Mouse (Mus musculus): ENCODE results near the gene Ufc1.

The Ufc1 gene

DNA sequence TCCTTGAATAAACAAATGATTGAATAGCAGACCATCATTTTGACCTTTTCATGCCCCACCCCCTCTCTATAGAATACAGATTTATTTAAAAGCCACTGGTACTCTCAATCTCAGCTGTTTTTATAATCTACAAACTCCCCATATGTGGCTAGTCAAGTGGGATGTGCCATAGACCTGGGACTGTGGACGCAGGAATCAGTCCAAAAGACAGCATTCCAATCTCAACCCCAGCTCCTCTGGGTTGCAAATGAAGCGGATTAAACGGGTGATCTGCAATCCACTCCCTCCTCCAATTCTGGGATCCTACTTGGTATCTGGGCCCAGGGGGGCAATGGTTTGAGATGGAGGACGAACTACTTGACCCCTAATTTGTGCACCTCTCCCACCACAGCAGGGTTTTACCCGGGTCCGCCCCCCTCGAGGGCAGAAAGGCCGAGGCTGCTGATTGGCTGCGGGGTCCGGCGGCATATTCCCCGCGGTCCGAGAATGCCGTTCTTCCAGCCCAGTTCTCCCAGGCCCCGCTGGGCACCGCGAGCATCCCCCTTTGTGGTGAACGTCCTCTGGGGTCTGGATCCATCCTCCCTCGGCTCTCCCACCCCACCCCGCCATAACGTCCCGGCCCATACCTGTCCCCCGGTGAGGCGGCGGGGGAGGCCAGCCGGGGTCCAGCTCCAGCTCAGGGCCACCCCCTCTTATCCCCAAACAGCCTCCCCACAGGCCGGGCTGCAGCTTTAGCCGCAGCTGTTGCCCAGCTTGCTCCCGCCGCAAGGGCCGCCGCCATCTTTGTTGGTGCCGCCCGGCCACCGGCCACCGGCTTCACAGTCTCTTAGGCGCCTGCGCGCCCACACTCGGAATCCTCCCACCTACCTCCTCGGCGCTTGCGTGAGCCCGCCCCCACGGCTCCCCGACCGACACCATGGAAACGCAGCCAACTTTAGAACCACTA, 7.4 kb downstream of the Ufc1 start, which contains the start of gene Usp21:
Gene Usp21 (minus strand): TSS at position 856 of the 946 bp plus-strand sequence.
- peak; percentile 96 to 97 for DNase-seq (ENCODE audit: inconsistent age in 2 of 2, low spot score in 1 of 2)

DNA sequence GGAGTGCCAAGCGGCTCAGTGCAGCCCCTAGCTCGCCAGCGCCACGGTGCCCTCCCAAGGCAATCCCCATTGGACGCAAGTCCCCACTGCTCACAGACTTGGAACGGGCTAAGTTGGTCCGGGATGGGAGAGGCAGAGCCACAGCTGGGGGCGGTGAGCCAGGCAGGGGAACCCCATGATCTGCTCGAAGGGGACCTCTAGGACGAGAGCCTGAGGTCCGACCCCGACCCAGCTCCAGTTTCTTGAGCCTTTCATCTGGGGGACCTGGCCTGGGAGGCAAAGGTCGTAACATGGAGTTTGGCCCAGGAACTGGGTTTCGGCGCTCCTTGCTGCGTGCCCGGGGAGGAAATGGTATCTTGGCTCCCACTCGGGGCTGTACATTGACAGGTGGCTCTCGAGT, 8.3 kb downstream of the Ufc1 start:
- DNase-seq (ENCODE audit: inconsistent age in 2 of 2, low spot score in 1 of 2) = peak in 1 of 2 experiments; percentile 50

DNA sequence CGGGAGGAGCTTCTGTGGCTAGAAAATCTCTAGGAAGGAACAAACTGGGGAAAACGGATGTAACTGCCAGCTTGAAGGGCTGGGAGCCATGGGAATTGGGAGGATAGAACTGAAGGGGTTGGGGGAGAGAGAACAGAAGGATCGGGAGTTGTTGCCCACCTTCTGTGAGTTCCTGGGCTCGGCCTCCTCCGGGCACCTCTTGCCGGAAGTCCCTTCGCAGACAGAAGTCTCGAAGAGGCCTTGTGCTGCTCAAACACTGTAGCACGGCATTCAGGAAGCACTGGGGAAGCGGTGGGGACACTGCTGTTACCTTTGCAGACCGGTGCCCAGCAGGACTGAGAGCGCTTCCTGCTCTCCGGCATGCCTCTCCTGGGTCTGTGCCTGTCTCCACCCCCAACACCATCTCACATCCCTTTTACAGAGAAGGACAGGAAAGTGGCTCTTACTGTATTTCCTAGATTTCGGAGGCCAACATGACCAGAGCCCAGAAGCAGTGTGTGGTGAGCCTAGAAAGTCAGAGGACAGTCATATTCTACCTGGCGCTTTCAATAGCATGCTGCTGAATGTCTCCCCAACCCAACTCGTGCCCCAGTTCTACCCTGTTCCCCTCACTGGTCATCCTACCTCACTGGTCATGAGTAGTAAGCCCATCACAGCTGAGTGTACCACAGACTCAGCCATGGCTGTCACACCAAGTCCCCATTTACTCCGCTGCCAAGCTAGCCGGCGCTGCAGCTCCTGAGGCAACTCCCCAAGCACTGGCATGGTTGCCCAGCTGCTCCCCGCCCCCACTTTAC, 9.5 kb downstream of the Ufc1 start:
- DNase-seq (ENCODE audit: inconsistent age in 2 of 2, low spot score in 1 of 2) = peak in 1 of 2 experiments; percentile 18

DNA sequence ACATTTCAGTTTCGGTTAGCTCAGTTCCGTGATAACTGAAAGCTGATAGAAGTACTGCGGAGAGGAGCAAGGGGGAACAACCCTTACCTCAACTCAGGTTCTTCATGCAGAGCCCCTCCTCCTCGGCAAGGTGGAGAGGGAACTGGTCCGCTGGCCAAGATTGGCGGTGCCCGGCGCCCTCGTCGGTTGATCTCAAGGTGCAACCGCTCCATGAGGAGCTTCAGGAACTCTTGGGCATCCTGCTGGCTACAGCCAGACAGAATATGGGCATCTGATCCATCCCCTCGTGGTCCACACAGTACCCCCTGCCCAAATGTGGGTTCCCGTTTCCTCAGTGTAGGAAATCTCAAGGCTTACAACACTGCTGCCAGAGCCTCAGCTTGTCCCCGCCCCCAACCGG, 10.3 kb downstream of the Ufc1 start:
- DNase-seq (ENCODE audit: inconsistent age in 2 of 2, low spot score in 1 of 2) = peak in 1 of 2 experiments; percentile 24

DNA sequence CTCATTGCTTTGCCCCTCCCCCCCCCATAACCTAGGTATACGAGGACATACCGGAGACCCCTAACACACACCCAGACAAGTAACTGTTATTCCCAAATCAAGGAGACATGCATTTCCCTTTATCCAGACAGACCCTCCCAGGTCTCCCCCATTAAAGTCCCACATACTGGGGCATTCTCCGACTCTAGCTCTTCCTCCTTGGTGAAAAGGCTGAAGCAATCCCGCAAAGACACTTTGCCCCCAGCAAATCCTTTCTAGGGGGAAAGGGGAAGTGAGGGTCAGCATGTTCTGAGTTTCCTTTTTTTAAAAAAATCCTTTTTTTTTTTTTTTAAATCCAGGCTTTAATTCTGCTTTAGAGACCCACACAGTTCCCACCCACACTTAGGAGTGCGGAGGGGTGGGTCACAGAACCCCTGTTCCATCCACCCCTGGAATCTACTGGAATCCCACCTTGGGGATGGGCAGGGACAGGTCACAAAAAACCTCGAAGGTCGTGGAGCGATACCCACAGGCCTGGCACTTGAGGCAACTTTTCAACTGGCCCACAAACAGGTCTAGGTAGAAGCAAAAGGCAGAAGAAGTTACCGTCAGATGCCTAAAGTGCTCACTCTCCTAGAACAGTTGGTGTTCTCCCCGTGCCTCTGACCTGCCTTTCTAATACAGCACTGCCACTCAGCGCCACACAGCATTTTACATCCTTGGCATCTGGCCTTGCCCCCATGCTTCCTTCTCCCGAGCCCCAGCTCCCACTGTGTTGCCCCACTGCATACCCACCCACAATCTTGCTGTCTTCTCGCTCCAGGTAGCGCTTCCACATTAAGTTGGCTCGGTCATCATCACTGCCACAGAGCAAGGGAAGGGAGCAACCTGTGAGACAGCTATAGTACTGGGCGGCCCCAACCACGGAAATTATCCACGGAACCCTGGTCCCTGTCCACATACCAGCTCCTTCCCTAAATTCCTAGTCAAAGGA, 11.3 kb downstream of the Ufc1 start:
- peak in 1 of 2 experiments; percentile 16 for DNase-seq (ENCODE audit: inconsistent age in 2 of 2, low spot score in 1 of 2)

DNA sequence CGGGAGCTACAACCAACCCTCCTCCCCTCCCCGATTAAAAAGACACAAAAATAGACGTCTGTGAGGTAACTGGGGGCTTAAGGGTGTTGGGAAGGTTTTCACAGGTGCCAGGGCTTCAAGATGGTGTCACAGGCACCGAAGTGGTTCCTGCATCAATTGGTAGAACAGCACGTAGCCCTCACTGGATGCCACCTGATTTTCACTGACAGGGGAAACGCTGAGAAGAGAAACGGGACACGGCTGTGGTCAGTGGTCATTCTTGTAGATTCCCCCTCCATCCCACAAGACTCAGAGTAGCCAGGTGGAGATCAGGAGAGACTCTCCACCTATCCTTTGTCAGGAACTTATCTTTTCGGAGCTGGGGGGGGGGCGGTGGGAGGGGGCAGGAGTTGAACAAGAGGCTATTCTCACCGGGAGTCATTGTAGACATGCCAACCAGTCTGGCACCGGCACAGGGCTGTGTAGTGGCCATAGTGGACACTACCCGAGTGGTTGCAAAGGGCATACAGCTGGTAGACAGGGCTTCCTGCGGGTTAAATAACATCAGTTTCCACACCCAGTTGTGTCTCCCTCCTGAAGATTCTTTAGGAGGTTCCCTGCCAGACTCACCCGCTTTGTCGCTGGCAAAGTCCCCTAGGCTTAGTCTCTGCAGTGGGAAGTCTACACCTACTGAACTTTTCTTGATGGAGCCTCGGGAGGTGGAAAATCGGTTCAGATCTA, 12.6 kb downstream of the Ufc1 start:
- DNase-seq (ENCODE audit: inconsistent age in 2 of 2, low spot score in 1 of 2) = peak in 1 of 2 experiments; percentile 23

DNA sequence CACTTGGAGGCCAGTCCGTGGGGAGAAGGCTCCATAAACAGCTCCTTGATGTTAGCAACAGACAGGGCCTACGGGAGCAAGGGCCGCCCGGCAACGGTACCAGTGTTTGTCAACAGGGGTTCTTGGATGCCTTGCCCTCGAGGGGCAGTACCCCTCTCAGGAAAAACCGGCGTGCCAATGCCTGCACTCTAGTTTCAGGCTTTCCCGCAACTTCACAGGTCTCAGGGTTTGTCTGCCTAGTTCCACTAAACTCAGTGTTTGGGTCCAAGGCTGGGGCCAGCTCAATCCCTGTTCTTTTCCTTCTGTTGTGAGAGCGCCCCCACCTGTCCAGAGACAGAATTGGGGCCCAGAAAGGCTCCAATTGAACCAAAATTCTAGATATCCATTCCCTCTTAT, 13.3 kb downstream of the Ufc1 start:
- DNase-seq (ENCODE audit: inconsistent age in 2 of 2, low spot score in 1 of 2) = peak; percentile 87 to 96

DNA sequence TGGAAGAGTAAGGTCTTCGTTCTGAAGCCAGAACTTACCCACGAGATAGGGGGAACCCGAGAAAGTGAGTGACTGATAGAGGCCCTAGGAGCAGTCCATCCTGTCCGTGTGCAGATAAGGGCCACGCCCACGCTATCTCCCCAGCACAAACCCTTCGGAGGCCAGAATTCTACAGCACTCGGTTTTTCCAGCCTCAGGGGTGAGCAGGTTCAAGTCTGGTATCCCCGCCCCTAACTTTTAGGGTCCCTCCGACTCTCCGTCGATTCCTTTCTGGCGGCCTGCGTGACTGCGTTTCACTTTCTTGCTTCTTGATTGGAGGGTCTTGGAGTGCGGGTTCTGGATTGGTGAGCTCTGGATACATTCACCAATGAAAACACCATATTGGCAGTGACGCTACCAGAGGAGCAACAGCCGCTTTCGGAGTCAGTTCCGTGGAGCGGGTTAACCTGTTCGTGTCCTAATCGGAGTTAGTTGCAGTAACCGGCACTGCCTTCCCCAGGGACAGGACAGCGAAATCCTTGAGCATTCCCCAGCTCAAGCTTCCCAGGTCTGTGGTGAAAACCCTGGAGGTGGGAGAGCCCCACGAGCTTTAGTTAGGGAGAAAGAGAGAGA, 13.8 kb downstream of the Ufc1 start, which contains the start of gene Ppox:
Gene Ppox (minus strand): TSS at position 271 of the 612 bp plus-strand sequence.
- DNase-seq (ENCODE audit: inconsistent age in 2 of 2, low spot score in 1 of 2) = peak; percentile 95 to 98

DNA sequence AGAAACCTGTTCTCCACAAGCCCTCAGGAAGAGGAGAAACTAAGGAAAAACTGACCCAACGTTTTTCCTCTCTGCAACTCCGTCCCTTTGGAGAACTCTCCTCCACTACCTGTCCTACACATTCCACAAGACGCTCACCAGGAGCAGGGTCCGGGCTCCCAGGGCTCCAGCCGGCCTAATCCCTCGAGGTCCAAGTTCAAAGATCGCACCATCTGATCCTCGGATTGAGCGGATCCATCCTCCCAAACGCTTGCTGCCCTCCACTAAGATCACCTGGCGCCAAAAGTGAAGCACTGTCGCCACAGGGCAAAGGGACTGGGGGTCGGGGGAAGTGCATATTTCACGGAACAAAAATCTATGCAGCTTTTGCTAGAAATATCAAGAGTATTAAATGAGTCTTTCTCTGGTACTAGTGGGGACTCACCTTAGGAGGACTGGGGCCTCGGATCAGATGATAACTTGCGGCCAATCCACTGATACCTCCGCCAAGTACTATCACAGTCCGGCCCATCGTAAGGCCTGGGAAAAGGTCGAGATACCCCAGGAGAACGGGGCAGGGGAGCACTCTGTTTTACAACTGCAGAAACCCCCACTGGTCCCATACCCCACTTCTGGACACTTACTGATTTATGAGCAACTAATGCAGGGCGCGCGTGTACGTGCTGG, 14.4 kb downstream of the Ufc1 start:
- peak in 1 of 2 experiments; percentile 25 for DNase-seq (ENCODE audit: inconsistent age in 2 of 2, low spot score in 1 of 2)

DNA sequence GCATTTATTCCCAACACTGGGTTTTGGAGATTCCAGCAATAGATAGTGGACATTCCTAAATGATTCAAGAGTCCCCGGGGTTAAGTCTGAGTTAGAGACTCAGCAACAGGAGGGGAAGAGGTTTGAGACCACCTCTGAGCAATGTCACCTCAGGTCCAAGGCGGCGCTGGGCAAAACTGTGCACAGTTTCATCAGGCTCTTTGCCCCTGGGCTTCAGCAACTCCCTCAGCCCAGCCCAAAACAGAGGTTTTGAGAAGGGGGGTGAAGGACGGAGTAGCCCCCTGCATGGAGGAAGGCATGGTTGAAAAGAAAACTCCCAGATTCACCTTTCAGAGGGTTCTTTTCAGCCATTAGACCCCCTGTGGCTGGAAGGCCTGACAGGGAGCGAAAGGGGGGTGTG, 15.1 kb downstream of the Ufc1 start:
- peak in 1 of 2 experiments; percentile 12 for DNase-seq (ENCODE audit: inconsistent age in 2 of 2, low spot score in 1 of 2)

DNA sequence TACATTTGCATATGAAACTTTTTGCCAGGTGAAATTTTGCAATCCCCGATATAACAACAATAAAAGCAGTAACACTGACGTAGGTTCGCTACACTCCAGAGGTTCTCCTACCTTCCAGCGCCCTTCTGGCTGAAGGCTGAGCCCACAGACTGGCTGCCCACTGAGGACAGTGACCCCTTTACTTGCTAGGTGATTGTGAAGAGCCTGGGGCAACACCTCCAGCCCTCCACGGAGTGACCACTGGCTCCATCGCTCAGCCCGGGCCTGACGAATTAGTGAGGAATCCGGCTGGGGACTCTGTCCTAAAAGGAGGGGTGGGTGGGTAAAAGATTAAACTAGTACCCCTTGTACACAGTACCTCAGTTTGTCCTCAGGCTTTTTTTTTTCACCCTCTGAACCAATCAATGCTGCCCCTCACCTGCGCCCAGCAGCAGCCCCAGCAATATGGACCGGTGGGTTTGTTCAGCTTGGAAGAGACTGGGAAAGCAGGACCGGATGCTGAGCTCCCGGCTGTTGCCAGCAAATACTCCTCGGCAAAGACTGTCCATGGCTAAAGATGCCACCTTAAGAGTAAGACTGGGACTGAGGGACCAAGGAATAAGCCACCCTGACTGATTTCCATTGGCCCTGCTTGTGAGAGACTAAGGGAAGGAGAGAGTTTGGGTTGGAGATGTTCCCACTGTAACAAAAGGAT, 15.7 kb downstream of the Ufc1 start:
- DNase-seq (ENCODE audit: inconsistent age in 2 of 2, low spot score in 1 of 2) = peak in 1 of 2 experiments; percentile 5

DNA sequence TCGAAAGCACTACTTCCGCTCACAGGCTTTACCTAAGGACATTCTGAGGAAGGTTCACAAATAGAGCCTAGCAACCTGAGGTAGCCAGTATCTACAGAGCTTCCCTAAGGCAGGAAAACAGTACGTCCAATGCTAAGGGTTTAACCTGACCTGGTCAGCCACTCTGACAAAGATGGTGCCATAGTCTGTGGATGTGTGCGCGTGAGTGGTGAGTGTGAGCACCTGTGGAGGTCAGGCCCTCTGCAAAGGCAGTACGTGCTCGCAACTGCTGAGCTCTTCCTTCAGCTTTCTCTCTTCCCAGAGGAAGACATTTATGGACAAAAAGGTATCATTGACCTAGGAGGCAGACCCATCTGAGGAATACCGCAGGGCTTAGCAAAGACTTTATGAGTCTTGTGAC, 16.4 kb downstream of the Ufc1 start:
- no peak for DNase-seq (ENCODE audit: inconsistent age in 2 of 2, low spot score in 1 of 2)

DNA sequence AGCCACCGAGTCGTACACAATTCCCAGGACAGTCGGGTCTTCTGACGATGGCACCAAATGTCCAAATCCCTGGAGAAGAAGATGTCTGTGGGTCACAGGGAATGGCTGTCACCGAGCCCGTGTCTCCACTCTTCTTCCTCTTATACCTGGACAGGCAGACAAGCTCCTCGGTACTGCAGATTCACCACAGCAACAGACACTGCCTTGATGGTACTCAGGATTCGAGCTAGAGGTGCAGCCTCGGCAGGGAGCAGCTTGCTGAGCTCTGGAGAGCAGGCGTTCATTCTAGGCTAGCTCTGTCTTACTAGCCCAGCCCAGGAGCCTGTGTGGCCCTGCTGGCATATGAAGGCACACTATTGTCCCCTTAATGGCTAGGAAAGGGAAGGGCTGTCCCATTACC, 17.1 kb downstream of the Ufc1 start:
- no peak for DNase-seq (ENCODE audit: inconsistent age in 2 of 2, low spot score in 1 of 2)

DNA sequence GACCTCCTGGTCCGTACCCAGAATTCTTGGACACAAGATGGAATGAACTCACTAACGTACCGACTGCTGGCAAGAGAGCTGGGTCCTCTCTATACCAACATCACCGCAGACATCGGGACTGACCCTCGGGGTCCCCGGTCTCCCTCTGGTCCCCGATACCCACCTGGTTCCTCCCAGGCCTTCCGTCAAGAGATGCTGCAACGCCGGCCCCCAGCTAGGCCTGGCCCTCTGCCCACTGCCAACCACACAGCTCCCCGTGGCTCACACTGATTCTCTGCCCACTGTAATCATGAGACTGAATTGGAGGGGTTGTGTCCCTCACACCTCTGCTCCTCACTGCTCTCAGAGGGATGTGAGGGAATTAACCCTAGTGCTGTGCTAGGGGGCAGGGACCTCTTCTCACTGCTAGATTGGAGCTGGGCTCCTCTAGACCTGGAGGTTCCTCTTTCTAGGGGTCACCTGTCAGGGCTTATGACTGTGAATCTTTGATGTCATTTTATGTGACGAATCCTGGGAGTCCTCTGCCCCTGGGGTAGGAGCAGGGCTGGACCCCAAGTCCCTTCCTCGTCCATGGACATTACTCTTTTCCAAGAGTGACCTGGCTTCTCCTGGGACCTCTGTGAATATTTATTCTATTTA, 18.6 kb downstream of the Ufc1 start:
- no peak for DNase-seq (ENCODE audit: inconsistent age in 2 of 2, low spot score in 1 of 2)

DNA sequence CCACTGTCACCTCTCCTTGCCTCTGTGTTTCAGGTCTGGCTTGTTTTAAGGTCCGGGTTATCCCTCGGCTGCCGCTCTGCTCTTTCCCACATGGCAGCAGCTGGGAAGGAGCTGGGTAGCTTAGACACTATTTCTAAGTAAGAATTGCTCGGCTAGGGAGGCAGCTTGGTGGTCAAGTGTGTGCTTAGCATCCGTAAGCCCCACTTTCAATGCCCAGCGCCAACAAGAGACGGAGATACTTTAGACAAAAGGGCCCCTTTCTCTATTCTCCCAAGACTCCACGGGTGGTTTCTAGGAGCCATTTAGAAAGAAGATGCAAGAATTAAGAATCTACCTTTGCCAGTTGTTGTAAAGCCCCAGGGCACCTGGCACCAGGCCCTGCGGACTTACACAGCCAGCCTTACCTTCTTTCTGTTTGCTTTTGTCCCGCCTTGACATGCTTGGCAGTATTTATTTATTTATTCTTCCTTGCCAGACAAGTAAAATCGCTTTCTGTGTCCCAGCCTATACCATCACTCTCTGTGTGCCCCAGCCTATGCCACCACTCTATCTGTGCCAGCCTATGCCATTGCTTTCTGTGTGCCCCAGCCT, 19.6 kb downstream of the Ufc1 start:
- DNase-seq (ENCODE audit: inconsistent age in 2 of 2, low spot score in 1 of 2) = no peak

DNA sequence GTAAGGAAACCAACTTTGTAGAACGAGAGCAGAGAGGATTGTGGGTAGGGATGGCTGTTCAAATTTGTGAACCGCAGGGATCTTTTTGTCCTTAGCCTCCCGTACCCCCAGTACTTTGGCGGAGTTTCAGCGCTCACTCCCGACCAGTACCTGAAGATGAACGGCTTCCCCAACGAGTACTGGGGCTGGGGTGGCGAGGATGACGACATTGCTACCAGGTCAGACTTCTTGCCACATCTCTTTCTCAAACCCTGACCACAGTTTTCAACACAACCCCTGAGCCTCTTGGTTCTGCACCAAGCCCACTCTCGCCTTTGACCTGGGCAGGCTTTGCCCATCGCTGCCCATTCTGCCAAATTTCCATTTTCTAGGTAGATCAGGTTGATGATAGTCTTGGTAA, 20.7 kb downstream of the Ufc1 start:
- no peak for DNase-seq (ENCODE audit: inconsistent age in 2 of 2, low spot score in 1 of 2)

DNA sequence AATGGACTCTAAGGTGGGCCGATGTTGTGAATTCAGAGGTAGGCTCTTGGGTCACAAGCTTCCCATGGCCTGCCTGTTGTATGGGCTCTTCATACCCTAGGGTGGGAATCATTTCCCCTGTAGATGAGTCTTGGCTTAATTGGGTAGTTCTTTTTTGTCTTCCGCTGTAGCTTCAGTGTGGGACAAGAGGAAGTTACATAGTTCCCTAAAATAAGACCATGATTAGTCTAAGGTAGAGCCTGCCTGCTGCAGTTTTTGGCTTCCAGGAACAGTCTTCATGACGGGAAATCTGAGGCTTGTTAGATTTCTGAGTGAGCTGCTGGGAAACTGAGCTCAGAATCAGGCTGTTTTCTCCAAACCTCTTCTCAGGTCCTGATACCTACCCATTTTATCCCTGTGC, 22.7 kb downstream of the Ufc1 start:
- DNase-seq (ENCODE audit: inconsistent age in 2 of 2, low spot score in 1 of 2) = no peak

All from adrenal gland, adult (tissue).